Mouse (Mus musculus): ENCODE measurements around the gene Olfr818. TPM values are rescaled to one million over a fixed set of nuclear protein-coding genes. Genes with fewer than 3 reads are reported as not detected.
"Not testable (repeated sequence)": the region's sequence is repeated elsewhere in the genome, so short reads cannot be mapped to it uniquely, and the experiment has no call there.

Olfr818 gene
- polyA plus RNA-seq, 1 experiment from 2014 or later: not detected

- no peak within 1 kb of the TSS for H3K4me3 ChIP-seq (ENCODE audit: low read depth, low read length)
- 45% methylated on average over 1 of the region's 1 CpGs for WGBS
- no peak for DNase-seq (ENCODE audit: low spot score)
- TF ChIP-seq EP300 (IDR thresholded peaks at IDR 0.05) (no peak), CTCF (IDR thresholded peaks at IDR 0.05) (no peak)
- no peaks in the 10 kb centered on the region for H3K36me3 ChIP-seq (ENCODE audit: insufficient read depth, low read length)
- H3K27ac ChIP-seq (ENCODE audit: low read length): no peak within 1 kb of the TSS
- no peak for ATAC-seq
- H3K4me1 ChIP-seq (ENCODE audit: insufficient read depth, low read depth, low read length): no peaks in the 10 kb centered on the region
- no peaks in the 10 kb centered on the region for H3K9me3 ChIP-seq (ENCODE audit: low read length)
- H3K9ac ChIP-seq (replicated peaks; ENCODE audit: low read depth): no peak within 1 kb of the TSS
- H3K27me3 ChIP-seq (replicated peaks; ENCODE audit: insufficient read depth, low read length): no peaks in the 10 kb centered on the region
- no peak within 1 kb of the TSS for H3K4me2 ChIP-seq (replicated peaks; ENCODE audit: low read depth, low read length)
These were observed 33.4 kb downstream of the Olfr818 start, which contains the start of gene Olfr816 for GRCm38 (mm10) chr10:129915497-129915896. Gene Olfr816, minus strand, starts transcription at chr10:129915597.

- not testable (repeated sequence) for H3K4me3 ChIP-seq (ENCODE audit: low read depth, low read length); H3K4me2 ChIP-seq (replicated peaks; ENCODE audit: low read depth, low read length); H3K4me1 ChIP-seq (ENCODE audit: insufficient read depth, low read depth, low read length); H3K27me3 ChIP-seq (replicated peaks; ENCODE audit: insufficient read depth, low read length); ATAC-seq; DNase-seq (ENCODE audit: low spot score); H3K9ac ChIP-seq (replicated peaks; ENCODE audit: low read depth); H3K9me3 ChIP-seq (ENCODE audit: low read length); H3K27ac ChIP-seq (ENCODE audit: low read length); H3K36me3 ChIP-seq (ENCODE audit: insufficient read depth, low read length)
- WGBS: no CpG with 5 or more reads among the region's 1 CpGs
These were observed 43.1 kb downstream of the Olfr818 start, which contains the start of gene Olfr815 for GRCm38 (mm10) chr10:129905767-129906166. Gene Olfr815, minus strand, starts transcription at chr10:129905867.

Other genes with a start within 250 kb of the Olfr818 start
- not detected in 2 replicates for gene Olfr804, start 245.9 kb downstream of the Olfr818 start, polyA plus RNA-seq (2015; fragmentation: Nextera tagmentation; extraction: Ambion mirVana)
- gene Olfr805, start 219.7 kb downstream of the Olfr818 start, polyA plus RNA-seq (2015; fragmentation: Nextera tagmentation; extraction: Ambion mirVana): not detected in 2 replicates
- gene Olfr806, start 207.2 kb downstream of the Olfr818 start, polyA plus RNA-seq (2015; fragmentation: Nextera tagmentation; extraction: Ambion mirVana): not detected in 2 replicates
- not detected in 2 replicates for gene Olfr807, start 191.3 kb downstream of the Olfr818 start, polyA plus RNA-seq (2015; fragmentation: Nextera tagmentation; extraction: Ambion mirVana)
- not detected in 2 replicates for gene Olfr808, start 183.6 kb downstream of the Olfr818 start, polyA plus RNA-seq (2015; fragmentation: Nextera tagmentation; extraction: Ambion mirVana)
- gene Olfr809, start 174.5 kb downstream of the Olfr818 start, polyA plus RNA-seq (2015; fragmentation: Nextera tagmentation; extraction: Ambion mirVana): not detected in 2 replicates
- gene Olfr810, start 154.2 kb downstream of the Olfr818 start, polyA plus RNA-seq (2015; fragmentation: Nextera tagmentation; extraction: Ambion mirVana): not detected in 2 replicates
- not detected in 2 replicates for gene Olfr811, start 144.7 kb downstream of the Olfr818 start, polyA plus RNA-seq (2015; fragmentation: Nextera tagmentation; extraction: Ambion mirVana)
- not detected in 2 replicates for gene Olfr812, start 103.0 kb downstream of the Olfr818 start, polyA plus RNA-seq (2015; fragmentation: Nextera tagmentation; extraction: Ambion mirVana)
- not detected in 2 replicates for gene Olfr813, start 93.7 kb downstream of the Olfr818 start, polyA plus RNA-seq (2015; fragmentation: Nextera tagmentation; extraction: Ambion mirVana)
- not detected in 2 replicates for gene Olfr814, start 69.2 kb downstream of the Olfr818 start, polyA plus RNA-seq (2015; fragmentation: Nextera tagmentation; extraction: Ambion mirVana)
- gene Olfr815, start 43.2 kb downstream of the Olfr818 start, polyA plus RNA-seq (2015; fragmentation: Nextera tagmentation; extraction: Ambion mirVana): not detected in 2 replicates
- gene Olfr816, start 33.5 kb downstream of the Olfr818 start, polyA plus RNA-seq (2015; fragmentation: Nextera tagmentation; extraction: Ambion mirVana): not detected in 2 replicates
- gene Olfr819, start 18.2 kb upstream of the Olfr818 start, polyA plus RNA-seq (2015; fragmentation: Nextera tagmentation; extraction: Ambion mirVana): not detected in 2 replicates
- gene Olfr247, start 27.0 kb upstream of the Olfr818 start, polyA plus RNA-seq (2015; fragmentation: Nextera tagmentation; extraction: Ambion mirVana): not detected in 2 replicates
- not detected in 2 replicates for gene Gm10310, start 36.0 kb upstream of the Olfr818 start, polyA plus RNA-seq (2015; fragmentation: Nextera tagmentation; extraction: Ambion mirVana)
- gene Olfr820, start 63.5 kb upstream of the Olfr818 start, polyA plus RNA-seq (2015; fragmentation: Nextera tagmentation; extraction: Ambion mirVana): not detected in 2 replicates
- gene Olfr821, start 81.2 kb upstream of the Olfr818 start, polyA plus RNA-seq (2015; fragmentation: Nextera tagmentation; extraction: Ambion mirVana): not detected in 2 replicates
- not detected in 2 replicates for gene Olfr822, start 122.1 kb upstream of the Olfr818 start, polyA plus RNA-seq (2015; fragmentation: Nextera tagmentation; extraction: Ambion mirVana)
- not detected in 2 replicates for gene Olfr823, start 166.3 kb upstream of the Olfr818 start, polyA plus RNA-seq (2015; fragmentation: Nextera tagmentation; extraction: Ambion mirVana)
- not detected in 2 replicates for gene Olfr824, start 180.9 kb upstream of the Olfr818 start, polyA plus RNA-seq (2015; fragmentation: Nextera tagmentation; extraction: Ambion mirVana)
- gene Olfr825, start 217.7 kb upstream of the Olfr818 start, polyA plus RNA-seq (2015; fragmentation: Nextera tagmentation; extraction: Ambion mirVana): not detected in 2 replicates
- gene Olfr826, start 235.1 kb upstream of the Olfr818 start, polyA plus RNA-seq (2015; fragmentation: Nextera tagmentation; extraction: Ambion mirVana): not detected in 2 replicates